Mouse (Mus musculus) liver, adult 2 months (tissue): ENCODE measurements around the gene Krt84. TPM values are rescaled to one million over a fixed set of nuclear protein-coding genes. Genes with fewer than 3 reads are reported as not detected.

Source experiments
- DNase-seq: peaks from one replicate; pipeline ENCODE4 v3.0.0-alpha.2; 2011; ENCODE audit warnings: low read depth, low spot score; ENCODE audit errors: extremely low read depth
- H3K27ac ChIP-seq: fragments of 200-500 bp; replicated peaks from 2 replicates; pipeline ENCODE4 v1.5.1; 2012; ENCODE audit warnings: low read depth, mild to moderate bottlenecking, control low read depth, inconsistent platforms, low read length; ENCODE audit not compliant: insufficient read depth
- H3K27me3 ChIP-seq: fragments of 200-500 bp; 2 replicates; pipeline ENCODE4 v1.6.1; 2012; ENCODE audit warnings: mild to moderate bottlenecking, moderate library complexity, low read length, inconsistent platforms; ENCODE audit not compliant: control insufficient read depth, insufficient read depth
- H3K36me3 ChIP-seq: fragments of 200-500 bp; 2 replicates; pipeline ENCODE4 v1.6.1; 2012; ENCODE audit warnings: low read length, inconsistent platforms; ENCODE audit not compliant: control insufficient read depth, insufficient read depth
- H3K4me1 ChIP-seq: fragments of 200-500 bp; 2 replicates; pipeline ENCODE4 v1.6.1; 2011; ENCODE audit warnings: low read length; ENCODE audit not compliant: control insufficient read depth, insufficient read depth
- H3K4me3 ChIP-seq: fragments of 200-500 bp; 2 replicates; pipeline ENCODE4 v1.5.1; 2011; ENCODE audit warnings: low read depth, mild to moderate bottlenecking, control low read depth, low read length, moderate library complexity; ENCODE audit not compliant: insufficient read depth
- H3K79me2 ChIP-seq: fragments of 200-500 bp; 2 replicates; pipeline ENCODE4 v1.6.1; 2012; ENCODE audit warnings: inconsistent platforms, mild to moderate bottlenecking, low read length, moderate library complexity; ENCODE audit not compliant: control insufficient read depth, insufficient read depth
- H3K9ac ChIP-seq: fragments of 200-500 bp; 2 replicates; pipeline ENCODE4 v1.6.1; 2012; ENCODE audit warnings: low read depth, mild to moderate bottlenecking, control low read depth, inconsistent platforms, low read length
- CTCF ChIP-seq: fragments of 200-500 bp; IDR thresholded peaks from 2 replicates; pipeline ENCODE4 v1.5.1; 2011; ENCODE audit warnings: low read depth, low read length, control low read depth
- POLR2A ChIP-seq: fragments of 200-500 bp; IDR thresholded peaks from 2 replicates; pipeline ENCODE4 v1.6.1; 2011; ENCODE audit warnings: low read length, control low read depth; ENCODE audit not compliant: insufficient read depth; ENCODE audit errors: extremely low read depth
- WGBS: fragments of 180-500 bp; shearing (Covaris S2); methylation state at CpG from one replicate; pipeline ENCODE4 v1.1.7; 2018; 5-methylcytosine and 5-hydroxymethylcytosine counted together
- polyA plus RNA-seq: library from polyadenylated mRNA; depleted of rRNA; stranded (reverse); fragments of >200 nt; gene quantifications from 2 replicates; pipeline ENCODE4 v1.2.3, GENCODE M21; 2012; rRNA removed
- total RNA-seq: library from RNA; depleted of rRNA; stranded (reverse); fragments of >200 nt; gene quantifications from 2 replicates; pipeline ENCODE4 v1.2.3, GENCODE M21; 2014; rRNA removed

The Krt84 gene
- total and polyA plus RNA-seq, 2 experiments: not detected

DNA sequence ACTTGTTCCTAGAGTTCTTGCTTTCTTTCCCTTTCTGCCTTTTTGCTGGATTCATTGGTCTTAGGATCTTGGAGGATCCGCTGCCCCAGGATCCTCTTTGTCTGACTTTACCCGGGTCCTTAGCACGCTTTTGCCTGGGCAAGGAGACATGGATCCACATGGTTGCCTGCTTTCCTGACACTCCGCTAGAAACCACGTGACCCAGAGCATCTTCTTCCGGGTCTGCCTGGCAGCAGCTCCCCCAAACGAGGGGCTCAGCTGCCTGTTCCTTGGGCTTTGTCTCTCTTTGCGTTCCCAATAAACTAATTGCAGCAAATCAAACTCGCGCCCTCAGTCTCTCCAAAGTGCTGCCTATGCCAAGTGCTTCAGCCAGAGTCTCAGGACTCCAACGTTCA lies 53.0 kb downstream of the Krt84 start:
- WGBS: 34% methylated on average over 11 of the region's 11 CpGs
- H3K4me3 ChIP-seq: no peak overlapping the region
- no peak for TF ChIP-seq POLR2A
- TF ChIP-seq CTCF: no peak
- no peak overlapping the region for H3K27ac ChIP-seq
- no peaks in the 10 kb centered on the region for H3K79me2 ChIP-seq
- no peaks in the 10 kb centered on the region for H3K4me1 ChIP-seq
- H3K36me3 ChIP-seq: no peaks in the 10 kb centered on the region
- H3K9ac ChIP-seq: no peak overlapping the region
- DNase-seq: no peak
- H3K27me3 ChIP-seq: peaks cover 3% of the 10 kb centered on the region; the same call in 1 of the 2 replicates

DNA sequence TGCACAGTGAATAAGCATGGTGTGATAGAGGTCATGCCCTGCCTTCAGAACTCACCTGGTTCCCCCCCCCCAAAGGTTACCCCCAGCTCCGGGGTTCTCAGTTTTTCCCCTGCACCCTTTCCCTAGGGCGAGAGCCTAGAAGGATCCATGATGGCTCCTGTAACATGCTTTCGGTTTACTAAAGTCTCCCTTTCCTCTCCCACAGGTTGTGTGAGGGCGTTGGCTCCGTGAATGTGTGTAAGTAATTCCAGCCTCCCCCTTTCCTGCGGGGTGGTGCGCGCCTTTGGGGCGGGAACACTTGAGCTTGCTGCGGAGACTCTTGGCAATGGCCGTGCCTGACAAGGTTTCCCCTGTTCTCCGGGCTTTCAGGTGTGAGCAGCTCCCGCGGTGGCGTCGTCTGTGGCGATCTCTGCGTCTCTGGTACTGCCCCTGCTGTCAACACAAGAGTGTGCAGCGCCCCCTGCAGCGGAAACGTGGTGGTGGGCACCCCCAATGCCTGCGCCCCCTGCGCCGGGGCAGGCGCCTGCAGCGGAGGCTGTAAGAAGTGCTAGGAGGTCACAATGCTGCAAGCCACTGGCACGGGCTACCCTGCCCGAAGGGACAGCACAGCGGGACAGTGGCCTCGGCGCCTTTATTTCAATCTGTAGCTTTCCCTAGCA lies 53.5 kb downstream of the Krt84 start:
- Histone ChIP-seq H3K27ac (no peak overlapping the region), H3K9ac (no peak overlapping the region), H3K79me2 (no peaks in the 10 kb centered on the region), H3K27me3 (peaks cover 3% of the 10 kb centered on the region; the same call in 1 of the 2 replicates), H3K4me3 (peak overlapping the region; percentile 1; the same call in 1 of the 2 replicates), H3K36me3 (no peaks in the 10 kb centered on the region), H3K4me1 (no peaks in the 10 kb centered on the region)
- 10% methylated on average over 31 of the region's 31 CpGs for WGBS
- TF ChIP-seq POLR2A (no peak), CTCF (0 out of 2 replicates have a peak, but pooled peaks have one; percentile 9)
- no peak for DNase-seq

Other genes starting within 250 kb of the Krt84 start
- gene Atg101, start 248.5 kb downstream of the Krt84 start, total RNA-seq: 55.3 and 63.2 TPM in 2 replicates
- 89.3 and 94.5 TPM in 2 replicates for gene Atg101, start 248.5 kb downstream of the Krt84 start, polyA plus RNA-seq
- gene 6030408B16Rik, start 239.6 kb downstream of the Krt84 start, total RNA-seq: not detected in 2 replicates
- gene 6030408B16Rik, start 239.6 kb downstream of the Krt84 start, polyA plus RNA-seq: 0.10 TPM in 1 of 2 replicates, not detected in the other
- gene Krt80, start 162.7 kb downstream of the Krt84 start, total RNA-seq: 0.07 and 0.09 TPM in 2 replicates
- gene Krt80, start 162.7 kb downstream of the Krt84 start, polyA plus RNA-seq: 0.15 and 0.46 TPM in 2 replicates
- 0.20 and 0.37 TPM in 2 replicates for gene Krt7, start 121.8 kb downstream of the Krt84 start, total RNA-seq
- 0.29 and 0.31 TPM in 2 replicates for gene Krt7, start 121.8 kb downstream of the Krt84 start, polyA plus RNA-seq
- not detected in 2 replicates for gene Krt87, start 94.0 kb downstream of the Krt84 start, total RNA-seq
- not detected in 2 replicates for gene Krt87, start 94.0 kb downstream of the Krt84 start, polyA plus RNA-seq
- gene Krt88, start 85.1 kb downstream of the Krt84 start, total RNA-seq: not detected in 2 replicates
- not detected in 2 replicates for gene Krt88, start 85.1 kb downstream of the Krt84 start, polyA plus RNA-seq
- gene Krt81, start 69.1 kb downstream of the Krt84 start, total RNA-seq: not detected in 2 replicates
- not detected in 2 replicates for gene Krt81, start 69.1 kb downstream of the Krt84 start, polyA plus RNA-seq
- gene Krt86, start 59.3 kb downstream of the Krt84 start, total RNA-seq: not detected in 2 replicates
- gene Krt86, start 59.3 kb downstream of the Krt84 start, polyA plus RNA-seq: not detected in 2 replicates
- not detected in 2 replicates for gene Krt83, start 41.3 kb downstream of the Krt84 start, total RNA-seq
- not detected in 2 replicates for gene Krt83, start 41.3 kb downstream of the Krt84 start, polyA plus RNA-seq
- gene Gm49425, start 15.6 kb downstream of the Krt84 start, total RNA-seq: not detected in 2 replicates
- gene Gm49425, start 15.6 kb downstream of the Krt84 start, polyA plus RNA-seq: not detected in 2 replicates
- not detected in 2 replicates for gene Krt82, start 17.8 kb upstream of the Krt84 start, total RNA-seq
- not detected in 2 replicates for gene Krt82, start 17.8 kb upstream of the Krt84 start, polyA plus RNA-seq
- not detected in 2 replicates for gene Krt90, start 30.1 kb upstream of the Krt84 start, total RNA-seq
- not detected in 2 replicates for gene Krt90, start 30.1 kb upstream of the Krt84 start, polyA plus RNA-seq
- not detected in 2 replicates for gene Krt75, start 41.1 kb upstream of the Krt84 start, total RNA-seq
- not detected in 2 replicates for gene Krt75, start 41.1 kb upstream of the Krt84 start, polyA plus RNA-seq
- gene Gm5414, start 95.4 kb upstream of the Krt84 start, total RNA-seq: not detected in 2 replicates
- gene Gm5414, start 95.4 kb upstream of the Krt84 start, polyA plus RNA-seq: not detected in 2 replicates
- gene Gm5478, start 114.6 kb upstream of the Krt84 start, total RNA-seq: not detected in 2 replicates
- not detected in 2 replicates for gene Gm5478, start 114.6 kb upstream of the Krt84 start, polyA plus RNA-seq
- gene Krt6b, start 147.5 kb upstream of the Krt84 start, total RNA-seq: not detected in 2 replicates
- not detected in 2 replicates for gene Krt6b, start 147.5 kb upstream of the Krt84 start, polyA plus RNA-seq
- gene Krt6a, start 161.5 kb upstream of the Krt84 start, total RNA-seq: not detected in 2 replicates
- gene Krt6a, start 161.5 kb upstream of the Krt84 start, polyA plus RNA-seq: not detected in 2 replicates
- gene Krt5, start 180.1 kb upstream of the Krt84 start, total RNA-seq: not detected in 2 replicates
- gene Krt5, start 180.1 kb upstream of the Krt84 start, polyA plus RNA-seq: not detected in 2 replicates
- not detected in 2 replicates for gene Krt71, start 210.3 kb upstream of the Krt84 start, total RNA-seq
- gene Krt71, start 210.3 kb upstream of the Krt84 start, polyA plus RNA-seq: not detected in 2 replicates